Mouse (Mus musculus): ENCODE measurements around the gene Cdc34b. TPM values are rescaled to one million over a fixed set of nuclear protein-coding genes. Genes with fewer than 3 reads are reported as not detected.
"Not testable (repeated sequence)": the region's sequence is repeated elsewhere in the genome, so short reads cannot be mapped to it uniquely, and the experiment has no call there.

Cdc34b gene
- 0.23 TPM in 1 of 2 replicates, not detected in the other for polyA plus RNA-seq (2014; fragmentation: Nextera tagmentation; extraction: Ambion mirVana)

GRCm38 (mm10) chr11:94741732-94742272 lies at the start of gene Cdc34b:
TSS of gene Cdc34b (plus strand) at chr11:94741782.
- DNase-seq (ENCODE audit: low spot score) (no peak), ATAC-seq (replicated peaks; ENCODE audit: low FRiP score) (no peak)
- Histone ChIP-seq H3K27me3 (replicated peaks; ENCODE audit: control insufficient read depth, insufficient read depth, low read length) (0 out of 2 replicates have a peak, but pooled peaks cover 5% of the 10 kb centered on the region), H3K36me3 (ENCODE audit: control insufficient read depth, insufficient read depth, low read length) (no peaks in the 10 kb centered on the region), H3K9me3 (ENCODE audit: control insufficient read depth, low read length) (no peaks in the 10 kb centered on the region), H3K9ac (ENCODE audit: low read depth, low read length) (no peak within 1 kb of the TSS), H3K4me2 (no peak within 1 kb of the TSS), H3K27ac (ENCODE audit: low read depth, low read length) (no peak within 1 kb of the TSS), H3K4me1 (replicated peaks; ENCODE audit: control insufficient read depth, insufficient read depth, low read length) (no peaks in the 10 kb centered on the region), H3K4me3 (ENCODE audit: low read depth, low read length) (no peak within 1 kb of the TSS)
- 64% methylated on average over 29 of the region's 29 CpGs for WGBS

GRCm38 (mm10) chr11:94692502-94692901 lies 49.1 kb upstream of the Cdc34b start:
- H3K4me1 ChIP-seq (replicated peaks; ENCODE audit: control insufficient read depth, insufficient read depth, low read length) = not testable (repeated sequence)

GRCm38 (mm10) chr11:94695508-94695907 lies 46.1 kb upstream of the Cdc34b start:
- H3K4me3 ChIP-seq (ENCODE audit: low read depth, low read length) = no peak overlapping the region
- H3K4me2 ChIP-seq = no peak overlapping the region
- no peak overlapping the region for H3K27ac ChIP-seq (ENCODE audit: low read depth, low read length)
- DNase-seq (ENCODE audit: low spot score) = no peak
- no peaks in the 10 kb centered on the region for H3K36me3 ChIP-seq (ENCODE audit: control insufficient read depth, insufficient read depth, low read length)
- no peaks in the 10 kb centered on the region for H3K9me3 ChIP-seq (ENCODE audit: control insufficient read depth, low read length)
- H3K4me1 ChIP-seq (replicated peaks; ENCODE audit: control insufficient read depth, insufficient read depth, low read length) = no peaks in the 10 kb centered on the region
- no peak overlapping the region for H3K9ac ChIP-seq (ENCODE audit: low read depth, low read length)
- H3K27me3 ChIP-seq (replicated peaks; ENCODE audit: control insufficient read depth, insufficient read depth, low read length) = no peaks in the 10 kb centered on the region
- ATAC-seq (replicated peaks; ENCODE audit: low FRiP score) = no peak
- WGBS = 65% methylated on average over 6 of the region's 6 CpGs

More at GRCm38 (mm10) chr11:94692502-94692901, 49.1 kb upstream of the Cdc34b start:
- not testable (repeated sequence) for H3K4me3 ChIP-seq (ENCODE audit: low read depth, low read length); H3K9me3 ChIP-seq (ENCODE audit: control insufficient read depth, low read length); H3K27me3 ChIP-seq (replicated peaks; ENCODE audit: control insufficient read depth, insufficient read depth, low read length); H3K27ac ChIP-seq (ENCODE audit: low read depth, low read length); DNase-seq (ENCODE audit: low spot score); H3K4me2 ChIP-seq; ATAC-seq (replicated peaks; ENCODE audit: low FRiP score); H3K9ac ChIP-seq (ENCODE audit: low read depth, low read length); H3K36me3 ChIP-seq (ENCODE audit: control insufficient read depth, insufficient read depth, low read length)

DNA sequence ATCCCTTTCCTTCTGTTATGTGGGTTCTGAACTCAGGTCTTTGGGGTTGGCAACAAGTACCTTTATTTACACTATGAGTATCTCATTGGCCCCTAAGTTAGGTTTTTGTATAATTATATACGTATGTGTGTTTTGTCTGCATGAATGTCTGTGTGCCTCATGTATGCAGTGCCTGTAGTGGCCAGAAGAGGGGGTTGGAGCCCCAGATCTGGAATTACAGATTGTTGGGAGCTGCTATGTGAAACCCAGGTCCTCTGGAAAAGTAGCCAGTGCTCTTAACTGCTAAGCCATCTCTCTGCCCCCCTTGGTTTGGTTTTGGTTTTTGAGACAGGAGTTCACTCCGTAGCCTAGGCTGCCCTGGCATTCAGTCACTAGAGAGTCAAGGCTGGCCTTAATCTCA lies 44.4 kb upstream of the Cdc34b start:
- 0 out of 2 replicates have a peak, but pooled peaks cover 3% of the 10 kb centered on the region for H3K27me3 ChIP-seq (replicated peaks; ENCODE audit: control insufficient read depth, insufficient read depth, low read length)
- H3K4me3 ChIP-seq (ENCODE audit: low read depth, low read length) = no peak overlapping the region
- H3K9me3 ChIP-seq (ENCODE audit: control insufficient read depth, low read length) = no peaks in the 10 kb centered on the region
- H3K27ac ChIP-seq (ENCODE audit: low read depth, low read length) = no peak overlapping the region
- H3K4me2 ChIP-seq = no peak overlapping the region
- no peaks in the 10 kb centered on the region for H3K4me1 ChIP-seq (replicated peaks; ENCODE audit: control insufficient read depth, insufficient read depth, low read length)
- WGBS = 87% methylated on average over 2 of the region's 2 CpGs
- no peaks in the 10 kb centered on the region for H3K36me3 ChIP-seq (ENCODE audit: control insufficient read depth, insufficient read depth, low read length)
- ATAC-seq (replicated peaks; ENCODE audit: low FRiP score) (no peak), DNase-seq (ENCODE audit: low spot score) (no peak)
- no peak overlapping the region for H3K9ac ChIP-seq (ENCODE audit: low read depth, low read length)

- H3K4me2 ChIP-seq = no peak overlapping the region
- ATAC-seq (replicated peaks; ENCODE audit: low FRiP score) = no peak
- DNase-seq (ENCODE audit: low spot score) = no peak
- no peak overlapping the region for H3K27ac ChIP-seq (ENCODE audit: low read depth, low read length)
- no peaks in the 10 kb centered on the region for H3K9me3 ChIP-seq (ENCODE audit: control insufficient read depth, low read length)
- H3K9ac ChIP-seq (ENCODE audit: low read depth, low read length) = no peak overlapping the region
- H3K27me3 ChIP-seq (replicated peaks; ENCODE audit: control insufficient read depth, insufficient read depth, low read length) = 0 out of 2 replicates have a peak, but pooled peaks cover 3% of the 10 kb centered on the region
- H3K4me3 ChIP-seq (ENCODE audit: low read depth, low read length) = no peak overlapping the region
- no peaks in the 10 kb centered on the region for H3K36me3 ChIP-seq (ENCODE audit: control insufficient read depth, insufficient read depth, low read length)
- 45% methylated on average over 13 of the region's 13 CpGs for WGBS
- no peaks in the 10 kb centered on the region for H3K4me1 ChIP-seq (replicated peaks; ENCODE audit: control insufficient read depth, insufficient read depth, low read length)
Observed at GRCm38 (mm10) chr11:94697703-94698464, 43.7 kb upstream of the Cdc34b start.

DNA sequence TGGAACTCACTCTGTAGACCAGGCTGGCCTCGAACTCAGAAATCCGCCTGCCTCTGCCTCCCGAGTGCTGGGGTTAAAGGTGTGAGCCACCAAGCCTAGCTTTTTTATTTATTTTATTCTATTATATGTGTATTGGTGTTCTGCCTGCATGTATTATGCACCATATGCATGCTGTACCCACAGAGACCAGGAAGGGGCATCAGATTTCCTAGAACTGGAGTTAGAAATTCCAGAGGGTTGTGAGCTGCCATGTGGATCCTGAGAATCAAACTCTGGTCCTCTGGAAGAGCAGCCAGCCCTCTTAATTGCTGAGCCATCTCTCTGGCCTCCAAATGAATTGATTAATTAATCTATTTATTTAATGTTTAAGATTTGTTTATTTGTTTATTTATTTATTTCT lies 42.2 kb upstream of the Cdc34b start:
- ATAC-seq (replicated peaks; ENCODE audit: low FRiP score) (no peak), DNase-seq (ENCODE audit: low spot score) (no peak)
- Histone ChIP-seq H3K36me3 (ENCODE audit: control insufficient read depth, insufficient read depth, low read length) (no peaks in the 10 kb centered on the region), H3K4me2 (no peak overlapping the region), H3K4me1 (replicated peaks; ENCODE audit: control insufficient read depth, insufficient read depth, low read length) (no peaks in the 10 kb centered on the region), H3K27me3 (replicated peaks; ENCODE audit: control insufficient read depth, insufficient read depth, low read length) (0 out of 2 replicates have a peak, but pooled peaks cover 3% of the 10 kb centered on the region), H3K9ac (ENCODE audit: low read depth, low read length) (no peak overlapping the region), H3K9me3 (ENCODE audit: control insufficient read depth, low read length) (no peaks in the 10 kb centered on the region), H3K4me3 (ENCODE audit: low read depth, low read length) (no peak overlapping the region), H3K27ac (ENCODE audit: low read depth, low read length) (no peak overlapping the region)
- WGBS = 97% methylated on average over 3 of the region's 3 CpGs

- Histone ChIP-seq H3K27ac (ENCODE audit: low read depth, low read length) (no peak overlapping the region), H3K9ac (ENCODE audit: low read depth, low read length) (no peak overlapping the region), H3K4me2 (no peak overlapping the region), H3K36me3 (ENCODE audit: control insufficient read depth, insufficient read depth, low read length) (no peaks in the 10 kb centered on the region), H3K27me3 (replicated peaks; ENCODE audit: control insufficient read depth, insufficient read depth, low read length) (0 out of 2 replicates have a peak, but pooled peaks cover 3% of the 10 kb centered on the region), H3K4me3 (ENCODE audit: low read depth, low read length) (no peak overlapping the region), H3K4me1 (replicated peaks; ENCODE audit: control insufficient read depth, insufficient read depth, low read length) (no peaks in the 10 kb centered on the region), H3K9me3 (ENCODE audit: control insufficient read depth, low read length) (no peaks in the 10 kb centered on the region)
- no peak for DNase-seq (ENCODE audit: low spot score)
- ATAC-seq (replicated peaks; ENCODE audit: low FRiP score) = no peak
- 61% methylated on average over 27 of the region's 27 CpGs for WGBS
Observed at GRCm38 (mm10) chr11:94701401-94702215, 40.0 kb upstream of the Cdc34b start.

- ATAC-seq (replicated peaks; ENCODE audit: low FRiP score) = no peak
Observed at GRCm38 (mm10) chr11:94702216-94702610, 39.4 kb upstream of the Cdc34b start.

More at GRCm38 (mm10) chr11:94702216-94702610, 39.4 kb upstream of the Cdc34b start:
- DNase-seq (ENCODE audit: low spot score) = no peak
- H3K27me3 ChIP-seq (replicated peaks; ENCODE audit: control insufficient read depth, insufficient read depth, low read length) = 0 out of 2 replicates have a peak, but pooled peaks cover 3% of the 10 kb centered on the region
- H3K36me3 ChIP-seq (ENCODE audit: control insufficient read depth, insufficient read depth, low read length) = no peaks in the 10 kb centered on the region
- no peaks in the 10 kb centered on the region for H3K9me3 ChIP-seq (ENCODE audit: control insufficient read depth, low read length)
- H3K9ac ChIP-seq (ENCODE audit: low read depth, low read length) = no peak overlapping the region
- 66% methylated on average over 3 of the region's 3 CpGs for WGBS
- H3K4me2 ChIP-seq = no peak overlapping the region
- H3K4me3 ChIP-seq (ENCODE audit: low read depth, low read length) = no peak overlapping the region
- H3K27ac ChIP-seq (ENCODE audit: low read depth, low read length) = no peak overlapping the region
- H3K4me1 ChIP-seq (replicated peaks; ENCODE audit: control insufficient read depth, insufficient read depth, low read length) = no peaks in the 10 kb centered on the region
